Mouse (Mus musculus): ENCODE measurements around the gene Clstn2. TPM values are rescaled to one million over a fixed set of nuclear protein-coding genes. Genes with fewer than 3 reads are reported as not detected.

Gene Clstn2
- total and polyA plus RNA-seq, 3 experiments, result not detected

DNA sequence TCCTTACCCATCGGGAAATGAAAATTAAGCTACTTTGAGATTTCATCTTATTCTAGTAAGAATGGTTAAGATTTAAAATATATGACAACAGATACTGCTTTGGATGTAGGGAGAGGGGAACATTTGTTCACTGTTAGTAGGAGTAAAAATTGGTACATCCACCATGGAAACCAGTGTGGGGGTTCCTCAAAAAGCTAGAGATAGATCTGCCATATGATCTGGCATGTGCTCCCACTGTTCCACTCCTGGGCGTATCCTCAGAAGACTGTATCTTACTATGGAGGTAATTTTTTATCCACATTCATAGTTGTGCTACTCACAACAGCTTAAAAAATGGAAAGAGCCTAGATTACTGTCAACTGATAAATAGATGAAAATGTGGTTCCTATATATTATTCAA is 518.3 kb downstream of the Clstn2 start:
- H3K4me3 ChIP-seq (replicated peaks in 1 of 3; ENCODE audit: low read depth in 2 of 3, low read length in 2 of 3, poor library complexity in 1 of 3), result no peak overlapping the region
- no peaks in the 10 kb centered on the region for H3K79me2 ChIP-seq (replicated peaks; ENCODE audit: control insufficient read depth, extremely low read depth, insufficient read depth, poor library complexity, severe bottlenecking)
- peaks cover 70% of the 10 kb centered on the region for H3K9me3 ChIP-seq (replicated peaks; ENCODE audit: low read length)
- no peak overlapping the region for H3K4me2 ChIP-seq (ENCODE audit: insufficient read depth, low read depth, poor library complexity, severe bottlenecking)
- no peaks in the 10 kb centered on the region for H3K36me3 ChIP-seq (replicated peaks in 1 of 2; ENCODE audit: control insufficient read depth in 1 of 2, insufficient read depth in 1 of 2, low read length in 1 of 2)
- no peak overlapping the region for H3K9ac ChIP-seq (ENCODE audit: insufficient read depth, low read depth)
- in situ Hi-C loops (cut with MboI; ENCODE audit: low pct_ligation_motif_present, low pct_unique_long_range_greater_than_20kb, low sequenced_read_pairs) (no loop called here), dilution Hi-C loops (cut with MboI; ENCODE audit: extremely low pct_ligation_motif_present, extremely low pct_unique_long_range_greater_than_20kb, low sequenced_read_pairs) (no loop called here)
- no peak overlapping the region for H3K27ac ChIP-seq (ENCODE audit: insufficient read depth, low read depth)
- no peak for TF ChIP-seq ZKSCAN1 (IDR thresholded peaks at IDR 0.05; ENCODE audit: borderline replicate concordance, low read depth, low read length)
- no peak for TF ChIP-seq JUND (conservative IDR thresholded peaks at IDR 0.05; ENCODE audit: low read depth, low read length)
- TF ChIP-seq MYC (IDR thresholded peaks at IDR 0.05; ENCODE audit: low read depth, low read length), result no peak
- TF ChIP-seq BHLHE40 (IDR thresholded peaks at IDR 0.05; ENCODE audit: low read depth, low read length), result no peak
- no peak for TF ChIP-seq CHD1 (IDR thresholded peaks at IDR 0.05; ENCODE audit: low read depth, low read length)
- TF ChIP-seq ETS1 (conservative IDR thresholded peaks at IDR 0.05; ENCODE audit: low read depth, low read length), result no peak
- no peak for TF ChIP-seq MXI1 (IDR thresholded peaks at IDR 0.05; ENCODE audit: low read depth, low read length)
- TF ChIP-seq TCF12 (IDR thresholded peaks at IDR 0.05; ENCODE audit: low read depth, low read length), result no peak
- TF ChIP-seq IRF4 (IDR thresholded peaks at IDR 0.05; ENCODE audit: low read depth, low read length), result no peak
- TF ChIP-seq GABPA (IDR thresholded peaks at IDR 0.05; ENCODE audit: insufficient replicate concordance, low read depth, low read length), result no peak
- no peak for DNase-seq (ENCODE audit: extremely low read depth)
- H3K4me1 ChIP-seq (ENCODE audit: control insufficient read depth in 1 of 2, insufficient read depth in 2 of 2), result no peaks in the 10 kb centered on the region
- H3K27me3 ChIP-seq (replicated peaks), result no peaks in the 10 kb centered on the region

DNA sequence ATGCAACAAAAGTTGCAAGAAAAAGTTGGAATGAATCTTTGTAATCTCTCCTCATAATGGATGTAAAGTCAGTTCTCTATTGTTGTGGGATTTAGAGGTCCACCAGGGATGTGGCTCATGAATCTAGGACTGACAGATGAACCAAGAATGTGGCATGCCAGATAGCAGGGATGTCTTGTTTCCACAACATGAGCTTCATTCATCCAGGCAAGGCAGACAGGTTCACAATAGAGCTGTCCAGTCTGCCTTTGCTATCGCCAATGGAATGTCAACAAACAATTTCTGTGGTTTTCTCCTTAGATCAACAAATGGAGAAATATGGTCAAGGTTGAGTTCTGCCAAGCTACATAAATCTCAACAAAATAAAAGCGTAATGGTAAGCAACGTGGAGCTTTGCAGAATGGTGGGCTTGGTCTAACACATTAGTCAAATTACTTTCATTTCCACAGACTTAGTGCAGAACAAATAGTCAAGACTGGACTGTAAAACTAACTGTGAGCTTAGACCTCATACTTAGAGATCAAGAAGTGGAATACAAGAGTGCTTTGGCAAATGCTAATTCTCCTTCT is 520.6 kb downstream of the Clstn2 start:
- H3K9me3 ChIP-seq (replicated peaks; ENCODE audit: low read length), result peaks cover 64% of the 10 kb centered on the region
- H3K36me3 ChIP-seq (replicated peaks in 1 of 2; ENCODE audit: control insufficient read depth in 1 of 2, insufficient read depth in 1 of 2, low read length in 1 of 2), result no peaks in the 10 kb centered on the region
- H3K27ac ChIP-seq (ENCODE audit: insufficient read depth, low read depth), result no peak overlapping the region
- H3K9ac ChIP-seq (ENCODE audit: insufficient read depth, low read depth), result no peak overlapping the region
- dilution Hi-C loops (cut with MboI; ENCODE audit: extremely low pct_ligation_motif_present, extremely low pct_unique_long_range_greater_than_20kb, low sequenced_read_pairs) (no loop called here), in situ Hi-C loops (cut with MboI; ENCODE audit: low pct_ligation_motif_present, low pct_unique_long_range_greater_than_20kb, low sequenced_read_pairs) (no loop called here)
- H3K79me2 ChIP-seq (replicated peaks; ENCODE audit: control insufficient read depth, extremely low read depth, insufficient read depth, poor library complexity, severe bottlenecking), result no peaks in the 10 kb centered on the region
- no peaks in the 10 kb centered on the region for H3K27me3 ChIP-seq (replicated peaks)
- H3K4me2 ChIP-seq (ENCODE audit: insufficient read depth, low read depth, poor library complexity, severe bottlenecking), result no peak overlapping the region
- TF ChIP-seq USF1 (IDR thresholded peaks at IDR 0.05; ENCODE audit: low read depth, low read length), result no peak
- TF ChIP-seq E2F4 (IDR thresholded peaks at IDR 0.05; ENCODE audit: insufficient replicate concordance, low read depth, low read length), result no peak
- no peak for TF ChIP-seq RCOR1 (conservative IDR thresholded peaks at IDR 0.05; ENCODE audit: low read depth, low read length)
- TF ChIP-seq CHD2 (IDR thresholded peaks at IDR 0.05; ENCODE audit: low read length), result no peak
- no peak for TF ChIP-seq UBTF (IDR thresholded peaks at IDR 0.05; ENCODE audit: low read depth, low read length)
- TF ChIP-seq POLR2AphosphoS2 (IDR thresholded peaks at IDR 0.05; ENCODE audit: low read depth, low read length), result no peak
- no peak for TF ChIP-seq MXI1 (IDR thresholded peaks at IDR 0.05; ENCODE audit: low read depth, low read length)
- DNase-seq (ENCODE audit: extremely low read depth), result no peak
- H3K4me1 ChIP-seq (ENCODE audit: control insufficient read depth in 1 of 2, insufficient read depth in 2 of 2), result no peaks in the 10 kb centered on the region
- H3K4me3 ChIP-seq (replicated peaks in 1 of 3; ENCODE audit: low read depth in 2 of 3, low read length in 2 of 3, poor library complexity in 1 of 3), result no peak overlapping the region

Data from CH12.LX (cell line).